Mouse (Mus musculus) lung, postnatal 0 days (tissue): ENCODE data around the gene Slc2a6.

ENCODE experiments used
- CTCF ChIP-seq: IDR thresholded peaks from 2 replicates; pipeline ENCODE4 v1.5.1; 2016; ENCODE audit warnings: antibody characterized with exemption, mild to moderate bottlenecking
- EP300 ChIP-seq: IDR thresholded peaks from 2 replicates; pipeline ENCODE4 v1.6.1; 2016; ENCODE audit warnings: antibody characterized with exemption, mild to moderate bottlenecking, control low read depth

- TF ChIP-seq EP300 (no peak), CTCF (no peak)
Measured at GRCm38 (mm10) chr2:26993936-26994335, 33.9 kb downstream of the Slc2a6 start.
